Mouse (Mus musculus) left cerebral cortex, adult 18-20 months (tissue): ENCODE results near the gene Htr2c. TPM values are rescaled to one million over a fixed set of nuclear protein-coding genes. Genes with fewer than 3 reads are reported as not detected.

ENCODE experiments used
- DNase-seq, 2 experiments: peaks; one replicate each; pipeline ENCODE4 v3.0.0; 2021 to 2022; ENCODE audit warnings: low spot score in 2 of 2, mixed read lengths in 1 of 2
- long read RNA-seq, 2 experiments: library from polyadenylated mRNA; stranded (forward); transcript quantifications; one replicate each; pipeline ENCODE4 v2.0.0; 2021
- microRNA-seq, 2 experiments: library from miRNA; unstranded; fragments of <30 nt; microRNA quantifications; one replicate each; pipeline ENCODE4 v1.2.0; 2021
- total RNA-seq, 2 experiments: library from RNA; stranded (reverse); gene quantifications; 2 replicates each; pipeline ENCODE4 v1.2.3; 2021

Gene Htr2c
- 10 to 100 TPM; 29.4 to 31.0 TPM for total RNA-seq
- long read RNA-seq, experiment 1, full-length matches to known transcripts, result 9 of 11 reads
- long read RNA-seq, experiment 1, partial matches to known transcripts, result 0 of 11 reads
- long read RNA-seq, experiment 1, other reads (novel, unspliced or antisense), result 2 of 11 reads
- long read RNA-seq, experiment 2, full-length matches to known transcripts, result 12 of 14 reads
- long read RNA-seq, experiment 2, partial matches to known transcripts, result 2 of 14 reads
- long read RNA-seq, experiment 2, other reads (novel, unspliced or antisense), result 0 of 14 reads

DNA sequence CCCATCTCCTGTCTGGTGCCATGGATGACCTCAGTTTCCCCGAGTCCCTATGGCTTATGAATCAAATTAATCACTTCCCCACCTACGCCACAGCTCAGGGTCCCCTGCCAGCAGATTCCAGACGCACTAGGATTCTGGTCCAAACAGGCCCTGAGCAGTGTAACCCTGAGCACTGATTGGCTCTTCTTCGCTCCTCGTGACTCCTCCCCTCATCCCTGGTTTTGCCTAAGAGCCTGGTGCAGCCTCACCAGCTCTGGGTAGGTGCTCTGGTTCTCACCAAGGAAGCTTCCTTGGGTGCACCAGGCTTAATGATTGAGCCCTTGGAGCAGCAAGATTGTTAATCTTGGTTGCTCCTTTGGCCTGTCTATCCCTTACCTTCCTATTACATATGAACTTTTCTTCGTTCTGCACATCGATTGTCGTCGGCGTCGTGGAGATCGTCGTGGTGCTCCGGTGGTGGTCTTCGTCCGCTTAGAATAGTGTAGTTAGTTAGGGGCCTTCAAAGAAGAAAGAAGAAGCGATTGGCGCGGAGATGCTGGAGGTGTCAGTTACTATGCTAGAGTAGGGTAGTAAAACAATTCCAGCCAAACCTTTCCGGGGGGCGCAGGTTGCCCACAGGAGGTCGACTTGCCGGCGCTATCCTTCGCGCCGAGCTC, at the start of gene Htr2c:
TSS of gene Htr2c (plus strand) at position 256 of the 656 bp plus-strand sequence.
- no peak for DNase-seq

DNA sequence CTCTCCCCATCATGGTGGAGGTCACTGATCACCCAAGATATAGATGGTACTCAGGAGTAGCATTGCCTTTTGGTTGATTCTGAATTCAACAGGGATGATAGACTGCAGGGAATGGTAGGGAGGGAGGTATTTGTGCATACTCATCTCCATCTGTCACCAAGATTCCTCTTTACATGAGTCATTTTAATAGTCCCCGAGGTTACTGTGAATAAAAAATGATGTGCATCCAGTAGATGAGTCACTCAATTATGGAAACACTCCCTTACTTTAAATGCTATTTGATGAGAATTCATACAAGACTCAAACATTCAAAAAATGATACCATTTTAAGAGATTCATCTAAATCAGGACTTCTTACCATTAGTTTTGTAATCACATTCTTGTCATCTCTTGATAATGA, 34.1 kb upstream of the Htr2c start:
- DNase-seq, result no peak

DNA sequence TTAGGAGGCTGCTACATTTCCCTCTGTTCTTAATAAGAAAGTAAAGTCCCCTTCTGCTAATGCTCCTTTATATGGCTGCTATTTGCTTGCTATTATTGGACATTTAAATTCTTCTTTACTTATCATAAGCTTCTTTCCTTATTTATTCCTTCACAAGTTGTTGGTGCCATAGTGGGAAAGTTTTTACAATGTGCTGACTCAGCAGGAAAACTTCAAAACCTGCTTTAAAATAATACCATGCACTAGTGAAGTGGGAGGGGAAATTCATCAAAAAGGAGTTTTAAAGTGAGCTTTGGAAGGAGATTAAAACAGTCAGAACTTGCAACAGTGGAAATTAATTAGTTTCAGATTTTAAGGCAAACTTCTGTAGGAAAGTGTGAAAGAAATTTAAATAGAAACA, 26.0 kb upstream of the Htr2c start:
- no peak for DNase-seq

DNA sequence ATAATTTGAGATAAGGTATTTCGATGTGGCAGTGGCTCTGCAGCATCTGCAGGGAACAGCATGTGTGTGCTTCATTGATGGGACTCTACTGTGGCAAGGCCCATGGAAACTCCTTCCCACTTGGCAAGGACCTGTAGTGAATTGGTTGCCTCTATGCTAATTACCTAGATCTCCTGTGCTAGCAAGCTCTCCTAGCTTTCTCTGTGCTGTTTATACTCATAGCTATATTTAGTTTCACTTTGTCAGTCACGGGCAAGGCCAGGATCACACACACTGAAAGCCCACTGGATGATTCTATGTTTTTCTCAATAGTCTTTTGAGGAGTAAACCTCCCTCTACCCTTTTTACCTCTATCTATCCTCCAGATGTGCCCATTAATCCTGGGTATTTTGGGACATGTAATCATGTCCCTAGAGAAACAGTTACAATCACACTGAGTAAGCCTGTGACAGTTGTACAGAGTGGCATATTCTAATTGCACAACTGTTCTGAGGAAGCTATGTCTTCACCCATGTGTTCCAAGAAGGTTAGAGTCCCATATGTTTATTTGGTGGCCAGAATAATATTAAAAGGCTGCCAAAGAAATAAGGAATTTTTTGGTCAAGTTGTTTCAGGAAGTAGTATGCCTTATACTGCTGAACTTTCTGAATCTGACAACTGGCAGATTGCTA, 16.0 kb upstream of the Htr2c start:
- DNase-seq, result no peak

DNA sequence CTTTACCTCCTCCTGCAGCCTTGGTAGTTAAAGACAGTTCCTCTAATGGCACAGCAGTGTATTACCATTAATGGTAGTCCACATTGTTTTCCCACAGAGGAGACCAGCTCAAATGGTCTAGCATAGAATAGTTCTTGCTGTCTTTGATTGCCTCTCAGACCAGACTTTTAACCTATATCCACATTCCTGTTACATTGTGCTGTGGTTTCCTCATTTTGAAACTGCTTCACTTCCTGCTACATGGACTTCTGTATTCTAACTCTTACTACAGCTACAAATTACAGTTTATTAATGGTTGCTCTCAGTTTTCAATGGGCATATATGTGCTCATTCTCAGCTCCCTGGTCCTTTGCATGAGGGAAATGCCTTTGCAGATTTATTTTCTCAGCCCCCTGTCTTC, 15.3 kb upstream of the Htr2c start:
- no peak for DNase-seq

DNA sequence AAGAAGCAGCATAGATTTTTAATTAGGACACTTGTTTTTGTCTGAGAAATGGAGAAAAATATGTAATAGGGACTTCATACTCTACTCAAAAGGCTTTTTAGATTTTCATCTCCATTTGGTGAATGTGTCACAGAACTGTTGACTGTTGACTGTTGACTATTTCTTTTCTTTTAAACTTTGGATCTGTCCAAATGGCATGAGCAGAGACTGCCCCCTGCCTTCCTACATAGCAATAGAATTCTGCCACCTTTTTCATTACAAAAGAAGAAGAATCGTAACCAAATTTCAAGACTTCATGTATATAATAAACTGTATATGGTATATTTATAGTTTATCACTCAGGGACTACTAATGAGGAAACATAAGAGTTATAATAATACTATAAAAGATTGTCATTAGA, 3.7 kb upstream of the Htr2c start:
- no peak for DNase-seq

DNA sequence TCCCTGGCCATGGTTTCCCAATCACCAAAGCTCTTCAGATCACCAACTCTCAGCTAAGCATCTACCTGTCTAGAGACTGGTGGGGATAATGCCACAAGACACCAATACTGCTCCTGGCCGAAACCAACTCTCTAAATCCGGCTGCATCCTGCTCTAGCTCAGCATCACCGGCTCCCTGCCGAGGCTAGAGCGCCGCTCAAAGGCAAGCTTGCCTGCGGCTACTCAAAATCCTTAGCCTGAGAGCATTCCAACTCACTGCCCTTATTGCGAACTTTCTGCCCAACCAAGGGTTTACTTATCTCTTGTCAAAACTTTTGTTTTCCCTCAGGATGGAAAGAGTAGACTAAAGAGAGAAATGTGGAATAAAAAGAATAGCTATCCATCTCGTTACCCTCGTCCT, 2.4 kb upstream of the Htr2c start:
- DNase-seq, result peak in 1 of 2 experiments; percentile 2

DNA sequence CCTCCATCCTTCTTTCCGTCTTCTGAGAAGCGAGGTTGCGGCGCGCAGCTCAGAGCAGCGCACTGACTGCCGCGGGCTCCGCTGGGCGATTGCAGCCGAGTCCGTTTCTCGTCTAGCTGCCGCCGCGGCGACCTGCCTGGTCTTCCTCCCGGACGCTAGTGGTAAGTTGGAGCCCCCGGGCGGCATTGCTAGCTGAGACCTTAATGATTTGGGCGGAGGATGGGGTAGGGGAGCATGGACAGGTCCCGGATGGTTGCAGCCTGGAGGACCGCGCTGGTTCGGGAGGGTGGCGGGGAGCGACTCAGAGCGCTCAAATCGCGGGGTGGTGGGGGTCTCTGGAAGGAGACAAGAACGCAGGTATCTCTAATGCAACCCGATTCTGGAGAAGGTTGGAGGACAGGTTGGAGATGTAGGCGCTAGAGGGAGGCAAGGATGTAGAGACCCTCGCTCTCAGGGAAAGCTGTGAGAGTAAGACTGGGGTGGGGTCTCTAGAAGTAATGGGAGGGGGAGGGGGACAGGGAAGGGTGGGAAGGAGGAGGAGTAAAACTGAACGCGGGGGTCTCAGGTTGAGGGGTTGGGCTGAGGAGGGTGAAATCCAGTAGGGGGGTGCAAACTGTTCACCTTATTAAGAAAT, 718 bp downstream of the Htr2c start:
- DNase-seq, result peak; percentile 18 to 36

DNA sequence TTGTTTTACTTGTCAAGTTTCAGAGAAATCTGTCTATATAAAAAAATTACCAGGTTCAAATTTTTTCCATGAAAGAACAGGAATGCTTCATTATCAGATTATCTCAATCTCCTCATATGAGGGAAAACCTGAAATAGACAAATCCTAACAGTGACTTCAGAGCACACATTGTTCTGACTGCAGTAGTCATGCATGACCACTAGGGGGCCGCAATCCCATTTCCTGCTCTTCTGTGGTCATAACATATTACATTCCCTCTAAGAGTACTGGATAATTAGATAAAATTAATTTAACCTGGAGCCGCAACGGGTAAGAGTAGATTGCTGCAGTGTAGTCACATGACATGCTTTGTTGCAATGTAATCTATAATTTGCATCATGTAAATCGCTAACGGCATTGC, 17.6 kb downstream of the Htr2c start:
- DNase-seq, result no peak

DNA sequence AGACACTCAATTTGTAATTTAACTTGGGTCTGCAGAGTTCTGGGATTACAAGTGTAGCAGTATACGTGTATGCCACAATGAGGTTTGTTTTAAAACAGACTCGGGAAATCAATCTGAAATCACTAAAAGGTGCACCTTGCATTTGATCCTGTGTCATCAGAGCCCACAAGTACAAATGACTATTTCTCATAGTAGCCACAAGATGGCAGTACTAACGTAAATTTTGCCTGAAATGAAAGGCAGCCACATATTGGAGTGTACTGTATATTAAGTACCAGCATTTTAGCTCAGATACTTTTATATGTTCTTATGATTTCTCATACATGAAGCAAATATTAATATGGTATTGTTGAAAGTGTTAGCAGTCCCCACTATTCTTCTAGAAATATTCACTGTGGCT, 93.4 kb downstream of the Htr2c start:
- DNase-seq, result no peak

DNA sequence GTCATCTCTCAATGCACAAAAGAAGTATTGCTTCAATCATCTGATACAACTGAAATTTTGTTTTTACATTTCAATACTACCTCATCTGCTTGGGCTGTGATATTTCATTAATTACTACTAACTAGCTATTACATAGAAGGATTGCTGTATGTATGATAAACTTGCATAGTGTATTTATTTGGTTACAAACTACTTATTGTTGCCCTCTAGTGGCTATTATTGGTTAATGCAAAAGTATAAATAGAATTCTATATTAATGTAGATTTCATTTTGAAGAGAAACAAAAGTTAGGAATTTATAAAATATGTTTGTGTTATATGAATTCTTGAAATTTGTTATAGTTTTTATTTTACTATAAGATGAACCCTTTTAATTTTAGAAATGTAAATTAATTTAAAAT, 109.3 kb downstream of the Htr2c start:
- no peak for DNase-seq

DNA sequence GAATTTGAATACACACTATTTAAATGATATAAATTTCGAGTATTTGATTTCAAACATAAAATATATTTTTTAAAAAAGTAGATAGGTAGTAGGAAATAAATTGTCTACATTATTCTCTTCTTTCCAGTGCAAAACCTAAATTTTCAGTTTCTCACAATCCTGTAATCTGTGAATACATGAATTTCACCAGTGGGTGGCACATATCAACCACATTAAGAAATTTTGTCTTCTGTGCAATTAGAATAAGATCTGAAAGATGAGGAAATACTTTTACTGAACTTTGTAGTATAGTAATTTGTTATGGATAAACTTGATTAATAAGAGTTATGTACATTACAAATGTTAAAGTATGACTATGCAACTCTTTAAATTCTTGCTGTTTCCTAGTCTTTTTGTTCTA, 156.8 kb downstream of the Htr2c start:
- DNase-seq, result no peak

DNA sequence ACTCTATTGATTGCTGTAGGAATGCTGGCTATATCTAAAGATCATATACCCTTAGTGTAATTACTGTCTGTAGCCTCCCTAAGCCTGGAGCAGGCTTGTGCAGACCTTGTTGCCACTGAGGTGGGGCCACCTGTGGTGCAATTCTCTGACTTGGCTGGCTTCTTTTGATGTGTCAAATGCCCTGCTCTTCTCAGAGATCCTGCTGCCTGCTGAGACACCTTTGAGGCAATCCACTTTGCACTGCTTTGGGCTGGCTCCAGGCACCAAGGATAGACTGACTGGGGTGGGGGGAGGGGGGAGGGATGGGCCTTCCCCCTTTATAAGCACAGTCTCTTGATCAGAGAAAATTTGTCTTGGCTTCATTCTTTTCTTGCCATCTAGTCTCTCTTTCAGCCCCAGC, 252.9 kb downstream of the Htr2c start:
- DNase-seq, result no peak

DNA sequence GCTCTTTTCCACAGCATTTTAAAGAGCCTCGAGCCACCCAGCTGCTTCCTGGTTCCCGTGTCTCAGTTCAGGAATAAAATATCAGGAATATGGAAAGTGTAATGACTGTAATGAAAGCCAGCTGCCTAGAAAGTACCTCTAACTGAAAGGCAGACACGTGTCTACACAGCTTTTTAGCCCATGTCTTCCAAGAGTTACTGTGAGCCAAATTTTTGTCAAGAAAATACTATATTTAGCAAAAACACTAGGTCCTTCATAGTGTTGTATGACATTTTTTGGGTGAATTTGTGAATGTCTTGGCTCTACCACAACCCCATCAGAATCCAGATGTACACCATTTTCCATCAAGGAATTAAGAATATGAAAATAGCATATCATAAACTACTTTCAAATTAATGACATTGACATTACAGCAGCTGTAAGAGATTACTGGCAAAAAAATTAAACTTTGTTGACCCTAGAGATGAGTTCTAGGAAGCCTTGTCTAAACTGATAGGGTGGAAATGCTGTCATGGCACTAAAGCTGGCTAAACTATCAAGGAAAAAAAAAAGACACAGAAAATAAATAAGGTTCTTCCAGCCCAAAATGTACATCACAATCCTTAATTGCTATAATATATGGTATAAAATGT, 255.2 kb downstream of the Htr2c start:
- DNase-seq, result no peak

DNA sequence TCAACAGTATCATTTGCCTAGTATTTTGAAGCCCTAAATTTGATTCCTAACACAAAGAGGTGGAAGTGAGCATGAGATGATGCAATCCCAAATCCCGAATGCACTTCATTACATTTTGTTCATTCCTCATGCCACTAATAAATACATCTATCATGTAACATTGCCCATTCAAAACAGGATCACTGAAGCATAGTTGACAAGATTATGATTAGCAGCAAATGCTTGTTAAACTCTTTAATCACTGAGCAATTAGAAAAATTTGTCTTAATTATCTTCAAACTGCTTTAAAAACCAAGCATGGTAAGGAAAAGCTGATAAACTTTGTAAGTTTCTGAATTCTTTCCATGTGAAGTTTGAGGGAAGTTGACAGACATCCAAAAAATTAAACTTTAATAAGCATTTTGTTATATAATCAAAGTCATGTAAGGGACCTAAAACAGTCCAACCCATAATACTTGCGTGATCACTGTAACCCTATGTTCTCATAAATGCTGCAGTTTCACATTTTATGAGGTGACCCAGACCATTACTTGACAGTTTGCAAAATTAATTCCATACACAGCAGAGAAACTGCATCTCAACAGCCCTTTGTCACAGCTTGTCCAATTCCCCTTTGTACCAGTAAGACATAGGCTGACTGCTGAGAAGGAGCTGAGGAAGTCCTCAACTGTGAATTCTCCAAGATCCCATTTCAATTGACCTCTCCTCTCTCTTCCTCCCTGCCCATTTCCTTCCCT, 276.7 kb downstream of the Htr2c start:
- no peak for DNase-seq

Small RNA genes lying within 50 kb of the gene (microRNA-seq; reads per million reads assigned to microRNA genes)
- gene Gm22650 (1.7 to 1.9 reads per million in 2 experiments), gene Gm24627 (0 reads per million in 2 experiments), gene Mir1264 (23.9 to 26.8 reads per million in 2 experiments), gene Mir1298 (54.8 to 100 reads per million in 2 experiments), gene Mir1912 (0.50 to 0.63 reads per million in 2 experiments), gene Mir448 (11.8 to 18.9 reads per million in 2 experiments), gene Mir764 (11.8 to 21.9 reads per million in 2 experiments)
